Mouse (Mus musculus) frontal cortex, postnatal 14 days (tissue): ENCODE data around the gene Adcy9.
"Not testable (repeated sequence)": the region's sequence is repeated elsewhere in the genome, so short reads cannot be mapped to it uniquely, and the experiment has no call there.

Experiments used
- DNase-seq, 2 experiments: peaks; one replicate each; pipeline ENCODE4 v3.0.0; 2022; ENCODE audit warnings: low spot score in 2 of 2

The Adcy9 gene

DNA sequence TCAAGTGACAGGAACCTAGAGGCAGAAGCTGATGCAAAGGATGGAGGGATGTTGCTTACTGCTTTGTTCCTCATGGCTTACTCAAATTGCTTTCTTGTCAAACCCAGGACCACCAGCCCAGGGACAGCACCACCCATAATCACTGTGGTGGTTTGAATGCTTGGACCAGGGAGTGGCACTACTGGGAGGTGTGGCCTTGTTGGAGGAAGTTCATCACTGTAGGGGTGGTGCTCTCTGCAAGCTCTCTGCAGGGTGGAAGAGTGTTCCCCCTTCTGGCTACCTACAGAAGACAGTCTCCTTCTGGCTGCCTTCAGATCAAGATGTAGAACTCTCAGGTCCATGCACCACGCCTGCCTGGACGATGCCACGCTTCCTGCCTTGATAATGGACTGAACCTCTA, 148.0 kb downstream of the Adcy9 start:
- DNase-seq, result no peak

DNA sequence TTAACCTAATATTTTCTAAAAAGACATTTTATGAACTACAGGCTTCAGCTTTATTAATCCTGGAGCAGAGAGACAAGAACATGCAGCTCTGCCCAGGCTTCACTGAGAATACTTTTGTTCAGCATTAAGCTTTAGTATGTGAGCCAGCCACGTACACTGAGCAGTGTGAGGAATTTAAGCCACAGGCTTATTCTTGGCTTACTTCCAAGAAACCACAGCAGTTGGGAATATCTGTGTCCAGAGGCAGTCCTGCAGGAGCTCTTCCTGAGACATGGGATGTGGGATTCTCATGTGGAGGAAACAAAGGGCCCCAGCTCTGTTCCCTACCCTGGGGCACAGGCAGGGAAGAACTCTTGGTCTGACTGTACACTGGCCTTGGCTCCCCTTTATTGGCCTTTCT, 149.4 kb downstream of the Adcy9 start:
- DNase-seq, result no peak

DNA sequence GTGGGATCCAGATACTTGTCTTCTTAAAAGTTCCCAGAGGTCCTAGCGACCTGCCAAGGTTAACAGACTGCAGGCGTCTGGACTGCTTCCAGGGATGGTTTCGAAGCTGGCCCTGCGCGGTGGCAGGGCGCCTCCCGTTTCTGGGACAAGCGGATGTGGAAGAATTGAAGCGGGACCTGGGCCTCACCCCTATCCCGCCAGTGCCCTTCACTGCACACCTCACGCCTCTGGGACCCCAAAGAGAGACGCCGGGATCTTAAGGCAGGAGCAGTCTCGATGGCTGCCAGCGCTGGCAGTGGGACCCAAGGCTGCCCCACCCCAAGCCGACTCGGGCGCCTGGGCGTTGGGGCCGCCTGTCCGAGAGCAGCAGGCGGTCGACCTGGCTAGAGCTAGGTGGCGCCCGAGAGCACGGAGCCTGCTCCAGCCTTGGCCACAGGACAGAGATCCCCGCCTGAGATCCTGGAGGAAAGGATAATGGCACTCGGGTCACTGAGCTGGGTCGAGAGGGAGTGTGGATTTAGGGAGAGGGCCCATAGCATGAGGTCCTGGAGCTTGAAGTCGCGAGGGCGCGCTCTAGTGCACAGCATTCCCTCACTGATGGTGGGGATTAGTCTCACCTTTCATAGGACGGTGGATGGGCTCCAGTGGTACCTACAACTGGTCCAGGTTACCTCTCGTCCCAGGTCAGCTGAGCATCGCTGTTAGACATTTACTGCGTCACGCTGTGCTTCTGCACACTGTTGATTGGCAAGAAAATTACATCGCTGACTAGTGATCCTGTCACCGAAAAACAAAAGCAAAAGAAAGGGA, 152.2 kb downstream of the Adcy9 start:
- DNase-seq, result peak in 1 of 2 experiments; percentile 51

DNA sequence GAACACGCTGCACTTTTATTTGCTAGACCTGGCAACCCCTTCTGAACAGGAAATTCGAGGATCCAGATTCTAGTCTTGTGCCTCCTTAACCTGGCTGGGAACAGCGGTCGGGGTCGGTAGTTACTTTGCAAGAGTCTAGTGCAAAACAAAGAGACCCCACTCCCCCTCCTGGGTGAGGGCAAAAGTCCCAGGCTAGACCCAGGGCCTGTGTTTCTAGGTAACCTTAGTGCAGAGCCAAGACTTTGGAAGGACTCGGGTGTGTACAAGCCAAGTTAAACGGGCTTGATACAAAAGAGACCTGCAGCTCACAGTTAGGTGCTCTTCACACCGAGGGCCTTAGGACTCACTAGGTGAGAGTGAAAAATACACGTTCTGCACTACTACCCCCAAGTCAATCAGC, 152.8 kb downstream of the Adcy9 start:
- no peak for DNase-seq

DNA sequence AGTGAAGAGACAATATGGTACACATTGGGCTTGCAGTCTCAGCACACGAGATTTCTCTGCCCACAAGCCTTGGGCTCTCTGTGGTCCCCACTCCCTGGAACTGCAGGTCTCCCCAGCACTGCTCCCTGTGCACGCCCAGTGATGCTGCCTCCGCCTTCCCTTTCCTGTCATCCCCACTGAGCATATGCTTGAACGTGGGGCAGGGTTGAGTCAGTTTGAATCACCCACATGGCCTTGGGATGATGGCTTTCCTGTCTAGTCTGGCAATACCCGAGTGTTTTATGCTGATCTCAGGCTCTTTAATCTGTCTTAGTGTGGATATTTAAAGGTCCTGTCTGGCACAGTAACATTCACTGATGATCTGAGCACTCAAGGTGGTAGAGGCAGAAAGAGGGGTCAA, 154.9 kb downstream of the Adcy9 start:
- DNase-seq, result no peak

DNA sequence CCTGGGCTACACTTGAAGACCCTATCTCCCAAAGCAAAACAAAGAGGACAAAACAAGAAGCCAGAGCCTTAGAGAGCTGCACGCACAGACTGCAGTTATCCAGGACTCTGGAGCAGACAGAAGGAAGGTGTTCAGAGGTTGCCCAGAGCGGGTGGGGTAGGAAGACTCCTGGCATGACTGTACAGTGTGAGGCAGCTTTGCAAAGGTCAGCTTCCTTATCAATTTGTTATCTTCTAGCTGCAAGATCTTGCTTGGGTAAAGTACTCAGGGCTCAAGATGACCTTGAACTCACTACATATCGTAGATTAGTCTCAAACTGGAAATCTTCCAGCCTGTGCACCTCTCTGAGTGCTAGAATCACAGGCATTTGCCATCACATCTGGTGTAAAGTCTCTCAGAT, 156.8 kb downstream of the Adcy9 start:
- DNase-seq, result no peak

DNA sequence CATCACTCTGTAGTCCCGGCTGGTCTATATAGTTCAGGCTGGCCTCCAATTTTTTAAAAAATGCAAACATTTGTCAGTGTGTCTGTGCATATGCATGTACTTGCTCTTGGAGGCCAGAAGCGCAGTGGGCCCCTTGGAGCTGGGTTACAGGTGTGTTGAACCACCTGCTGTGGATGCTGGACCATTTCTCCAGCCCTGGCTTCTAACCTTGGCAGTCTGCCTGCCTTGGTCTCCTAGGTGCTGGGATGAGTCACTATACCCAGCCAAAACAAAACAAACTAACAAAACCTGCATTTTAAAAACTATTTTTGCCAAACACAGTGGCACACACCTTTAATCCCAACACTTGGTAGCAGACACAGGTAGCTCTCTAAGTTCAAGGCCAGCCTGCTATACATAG, 162.8 kb downstream of the Adcy9 start:
- no peak for DNase-seq

DNA sequence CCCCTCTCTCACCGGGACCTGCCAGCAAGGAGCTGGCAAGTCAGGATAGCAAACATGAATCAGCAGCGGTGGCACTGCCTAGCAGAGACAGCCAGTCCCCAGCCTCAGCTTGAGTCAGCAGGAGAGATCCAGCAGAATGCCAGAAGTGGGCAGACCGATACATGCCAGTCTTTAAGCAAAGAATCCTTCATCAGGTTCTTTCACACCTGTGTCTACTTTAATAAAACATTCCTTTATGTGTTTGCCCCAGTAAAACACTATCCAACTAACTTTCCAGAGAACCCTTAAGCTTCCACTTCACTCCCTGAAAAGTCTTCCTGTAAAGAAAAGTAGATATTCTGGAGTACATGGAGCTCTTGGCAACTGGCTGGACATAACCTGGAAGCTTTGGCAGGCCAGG, 171.5 kb downstream of the Adcy9 start:
- no peak for DNase-seq

DNA sequence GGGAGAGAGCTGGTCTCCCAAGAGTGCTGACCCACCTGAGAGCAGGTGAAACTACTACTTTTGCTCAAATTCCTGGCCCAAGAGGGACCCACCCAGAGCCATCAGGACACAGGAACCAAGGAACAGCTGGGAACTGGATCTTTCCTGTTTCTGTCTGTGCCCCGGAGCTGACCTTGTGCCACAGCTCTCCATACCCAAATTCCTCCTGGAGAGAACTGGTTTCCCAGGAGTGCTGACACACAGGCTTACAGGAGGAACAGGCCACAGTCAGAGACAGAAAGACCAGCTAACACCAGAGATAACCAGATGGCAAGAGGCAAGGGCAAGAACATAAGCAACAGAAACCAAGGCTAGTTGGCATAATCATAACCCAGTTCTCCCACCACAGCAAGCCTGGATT, 175.1 kb downstream of the Adcy9 start:
- DNase-seq, result not testable (repeated sequence)
